Mouse (Mus musculus): ENCODE measurements around the gene Sox6. TPM values are rescaled to one million over a fixed set of nuclear protein-coding genes. Genes with fewer than 3 reads are reported as not detected.

Gene Sox6
- polyA plus RNA-seq, 1 experiment from 2014 or later: 67.4 TPM

GRCm38 (mm10) chr7:115568301-115568700, 470.3 kb downstream of the Sox6 start:
- no peak for ATAC-seq (ENCODE audit: insufficient number of reproducible peaks, insufficient read depth, low FRiP score, low TSS enrichment, low read depth)
- WGBS: 61% methylated on average over 11 of the region's 11 CpGs
- Histone ChIP-seq H3K4me2 (peak overlapping the region; percentile 46), H3K4me1 (peaks cover 20% of the 10 kb centered on the region), H3K9ac (no peak overlapping the region), H3K9me3 (no peaks in the 10 kb centered on the region), H3K4me3 (no peak overlapping the region), H3K27me3 (peaks cover 25% of the 10 kb centered on the region; the same call in 1 of the 2 replicates), H3K27ac (no peak overlapping the region), H3K36me3 (no peaks in the 10 kb centered on the region)

- Histone ChIP-seq H3K9ac (no peak overlapping the region), H3K4me2 (no peak overlapping the region), H3K4me1 (peaks cover 20% of the 10 kb centered on the region), H3K9me3 (no peaks in the 10 kb centered on the region), H3K4me3 (no peak overlapping the region), H3K27ac (no peak overlapping the region), H3K36me3 (no peaks in the 10 kb centered on the region), H3K27me3 (peaks cover 26% of the 10 kb centered on the region; the same call in 1 of the 2 replicates)
- 87% methylated on average over 2 of the region's 2 CpGs for WGBS
- no peak for ATAC-seq (ENCODE audit: insufficient number of reproducible peaks, insufficient read depth, low FRiP score, low TSS enrichment, low read depth)
These were observed 471.8 kb downstream of the Sox6 start for GRCm38 (mm10) chr7:115566818-115567217.

- 0 out of 2 replicates have a peak overlapping the region, but pooled peaks have one; percentile 44 for H3K27ac ChIP-seq
- ATAC-seq (ENCODE audit: insufficient number of reproducible peaks, insufficient read depth, low FRiP score, low TSS enrichment, low read depth): no peak
These were observed 473.6 kb downstream of the Sox6 start for GRCm38 (mm10) chr7:115565060-115565426.

GRCm38 (mm10) chr7:115564359-115565059, 474.1 kb downstream of the Sox6 start:
- Histone ChIP-seq H3K4me1 (peaks cover 20% of the 10 kb centered on the region), H3K4me2 (no peak overlapping the region), H3K9me3 (no peaks in the 10 kb centered on the region), H3K4me3 (no peak overlapping the region), H3K36me3 (no peaks in the 10 kb centered on the region), H3K27ac (no peak overlapping the region), H3K27me3 (peaks cover 21% of the 10 kb centered on the region; the same call in 1 of the 2 replicates), H3K9ac (no peak overlapping the region)
- no peak for ATAC-seq (ENCODE audit: insufficient number of reproducible peaks, insufficient read depth, low FRiP score, low TSS enrichment, low read depth)
- 35% methylated on average over 6 of the region's 6 CpGs for WGBS

More at GRCm38 (mm10) chr7:115565060-115565426, 473.6 kb downstream of the Sox6 start:
- 57% methylated on average over 5 of the region's 5 CpGs for WGBS
- Histone ChIP-seq H3K9me3 (no peaks in the 10 kb centered on the region), H3K36me3 (no peaks in the 10 kb centered on the region), H3K27me3 (peaks cover 21% of the 10 kb centered on the region; the same call in 1 of the 2 replicates), H3K9ac (no peak overlapping the region), H3K4me3 (no peak overlapping the region), H3K4me2 (no peak overlapping the region), H3K4me1 (peaks cover 20% of the 10 kb centered on the region)

- H3K9ac ChIP-seq: no peak overlapping the region
- H3K9me3 ChIP-seq: no peaks in the 10 kb centered on the region
- WGBS: 80% methylated on average over 3 of the region's 3 CpGs
- H3K36me3 ChIP-seq: no peaks in the 10 kb centered on the region
- H3K4me3 ChIP-seq: no peak overlapping the region
- ATAC-seq (ENCODE audit: insufficient number of reproducible peaks, insufficient read depth, low FRiP score, low TSS enrichment, low read depth): no peak
- H3K27me3 ChIP-seq: 0 out of 2 replicates have a peak, but pooled peaks cover 2% of the 10 kb centered on the region
- H3K27ac ChIP-seq: no peak overlapping the region
- no peaks in the 10 kb centered on the region for H3K4me1 ChIP-seq
- H3K4me2 ChIP-seq: no peak overlapping the region
These were observed 481.9 kb downstream of the Sox6 start for GRCm38 (mm10) chr7:115556677-115557076.

- Histone ChIP-seq H3K36me3 (no peaks in the 10 kb centered on the region), H3K4me3 (no peak overlapping the region), H3K9me3 (no peaks in the 10 kb centered on the region), H3K27me3 (no peaks in the 10 kb centered on the region; the same call in 1 of the 2 replicates), H3K4me1 (no peaks in the 10 kb centered on the region), H3K4me2 (no peak overlapping the region), H3K9ac (no peak overlapping the region), H3K27ac (no peak overlapping the region)
- 79% methylated on average over 7 of the region's 7 CpGs for WGBS
- no peak for ATAC-seq (ENCODE audit: insufficient number of reproducible peaks, insufficient read depth, low FRiP score, low TSS enrichment, low read depth)
These were observed 488.3 kb downstream of the Sox6 start for GRCm38 (mm10) chr7:115550197-115550804.

- Histone ChIP-seq H3K9me3 (no peaks in the 10 kb centered on the region), H3K4me1 (no peaks in the 10 kb centered on the region), H3K27ac (no peak overlapping the region), H3K36me3 (no peaks in the 10 kb centered on the region), H3K27me3 (no peaks in the 10 kb centered on the region; the same call in 1 of the 2 replicates), H3K4me2 (no peak overlapping the region), H3K4me3 (no peak overlapping the region), H3K9ac (no peak overlapping the region)
- 84% methylated on average over 4 of the region's 4 CpGs for WGBS
- ATAC-seq (ENCODE audit: insufficient number of reproducible peaks, insufficient read depth, low FRiP score, low TSS enrichment, low read depth): no peak
These were observed 488.9 kb downstream of the Sox6 start for GRCm38 (mm10) chr7:115549670-115550069.

- H3K27ac ChIP-seq: no peak overlapping the region
- 83% methylated on average over 4 of the region's 4 CpGs for WGBS
- H3K27me3 ChIP-seq: peaks cover 15% of the 10 kb centered on the region
- no peaks in the 10 kb centered on the region for H3K9me3 ChIP-seq
- no peak overlapping the region for H3K4me2 ChIP-seq
- H3K4me3 ChIP-seq: no peak overlapping the region
- no peak overlapping the region for H3K9ac ChIP-seq
- peaks cover 12% of the 10 kb centered on the region for H3K36me3 ChIP-seq
- ATAC-seq (ENCODE audit: insufficient number of reproducible peaks, insufficient read depth, low FRiP score, low TSS enrichment, low read depth): no peak
- H3K4me1 ChIP-seq: 0 out of 2 replicates have a peak, but pooled peaks cover 1% of the 10 kb centered on the region
These were observed 492.8 kb downstream of the Sox6 start for GRCm38 (mm10) chr7:115545585-115546374.

GRCm38 (mm10) chr7:115543596-115543995, 495.0 kb downstream of the Sox6 start:
- H3K4me3 ChIP-seq: no peak overlapping the region

GRCm38 (mm10) chr7:115540261-115540660, 498.3 kb downstream of the Sox6 start:
- H3K4me3 ChIP-seq: no peak overlapping the region
- peaks cover 13% of the 10 kb centered on the region; the same call in 1 of the 2 replicates for H3K4me1 ChIP-seq
- no peak for ATAC-seq (ENCODE audit: insufficient number of reproducible peaks, insufficient read depth, low FRiP score, low TSS enrichment, low read depth)
- 0 out of 2 replicates have a peak overlapping the region, but pooled peaks have one; percentile 4 for H3K27ac ChIP-seq
- peaks cover 12% of the 10 kb centered on the region for H3K36me3 ChIP-seq
- no peak overlapping the region for H3K9ac ChIP-seq
- H3K4me2 ChIP-seq: no peak overlapping the region
- WGBS: 28% methylated on average over 2 of the region's 2 CpGs
- H3K9me3 ChIP-seq: no peaks in the 10 kb centered on the region
- H3K27me3 ChIP-seq: peaks cover 28% of the 10 kb centered on the region

More at GRCm38 (mm10) chr7:115543596-115543995, 495.0 kb downstream of the Sox6 start:
- peaks cover 15% of the 10 kb centered on the region for H3K27me3 ChIP-seq
- H3K4me2 ChIP-seq: no peak overlapping the region
- ATAC-seq (ENCODE audit: insufficient number of reproducible peaks, insufficient read depth, low FRiP score, low TSS enrichment, low read depth): no peak
- H3K4me1 ChIP-seq: peaks cover 13% of the 10 kb centered on the region; the same call in 1 of the 2 replicates
- H3K36me3 ChIP-seq: peaks cover 12% of the 10 kb centered on the region
- no peak overlapping the region for H3K27ac ChIP-seq
- H3K9ac ChIP-seq: no peak overlapping the region
- 80% methylated on average over 4 of the region's 4 CpGs for WGBS
- no peaks in the 10 kb centered on the region for H3K9me3 ChIP-seq

GRCm38 (mm10) chr7:115539003-115539402, 499.6 kb downstream of the Sox6 start:
- H3K4me3 ChIP-seq: no peak overlapping the region
- 48% methylated on average over 9 of the region's 9 CpGs for WGBS
- no peak overlapping the region for H3K4me2 ChIP-seq
- H3K27me3 ChIP-seq: peaks cover 28% of the 10 kb centered on the region
- ATAC-seq (ENCODE audit: insufficient number of reproducible peaks, insufficient read depth, low FRiP score, low TSS enrichment, low read depth): no peak
- H3K9ac ChIP-seq: no peak overlapping the region
- H3K27ac ChIP-seq: no peak overlapping the region
- H3K4me1 ChIP-seq: peaks cover 13% of the 10 kb centered on the region; the same call in 1 of the 2 replicates
- H3K9me3 ChIP-seq: no peaks in the 10 kb centered on the region
- peaks cover 12% of the 10 kb centered on the region for H3K36me3 ChIP-seq
